Mouse (Mus musculus): ENCODE results near the gene Tmem88. TPM values are rescaled to one million over a fixed set of nuclear protein-coding genes. Genes with fewer than 3 reads are reported as not detected.

The Tmem88 gene
- total RNA-seq, 1 experiment = 23.9 TPM

DNA sequence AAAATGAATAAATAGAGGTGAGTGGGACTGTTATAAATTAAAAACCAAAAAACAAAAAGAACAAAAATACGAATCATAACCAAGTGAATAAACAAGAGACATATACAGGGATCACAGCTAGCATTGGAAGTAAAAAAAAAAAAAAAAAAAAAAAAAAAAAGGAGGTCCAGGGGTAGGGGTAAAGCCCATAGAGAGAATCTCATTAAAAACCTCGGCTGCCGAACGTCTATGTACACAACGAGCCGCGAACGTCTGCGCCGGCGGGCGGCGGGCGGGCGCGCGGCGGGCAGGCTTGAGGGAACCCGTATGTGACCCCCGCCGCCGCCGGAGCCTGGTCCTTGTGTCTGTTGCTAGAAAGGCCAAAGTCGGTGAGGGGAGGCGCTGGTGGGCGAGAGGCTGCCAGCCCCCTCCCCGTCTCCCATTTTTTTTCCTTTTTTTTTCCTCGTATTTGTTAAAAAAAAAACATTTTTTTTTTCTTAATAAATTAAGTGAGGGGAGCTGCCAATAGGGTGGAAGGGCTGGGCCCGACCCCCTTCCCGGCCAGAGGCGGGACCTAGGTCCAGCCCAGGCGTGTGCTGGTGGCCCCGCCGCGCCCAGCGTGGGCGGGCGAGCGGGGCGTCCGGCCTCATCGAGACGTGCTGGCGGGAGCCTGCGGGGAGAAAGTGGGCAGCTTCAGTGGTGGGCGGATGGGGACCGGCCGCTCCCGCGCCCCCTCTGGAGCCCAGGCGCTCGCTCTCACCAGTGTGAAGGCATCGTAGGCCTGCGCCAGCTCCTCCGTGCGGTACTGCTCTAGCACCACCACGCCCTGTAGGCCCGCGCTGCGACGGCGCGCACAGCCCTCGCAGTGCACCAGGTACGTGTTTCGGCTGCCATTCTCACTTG is 1.4 kb upstream of the Tmem88 start:
- Histone ChIP-seq H3K36me3 (ENCODE audit: control insufficient read depth, insufficient read depth, low read length, poor library complexity, severe bottlenecking) (peaks cover 23% of the 10 kb centered on the region; the same call in 1 of the 2 replicates), H3K4me1 (ENCODE audit: control insufficient read depth in 2 of 2, insufficient read depth in 2 of 2, low read length in 2 of 2, poor library complexity in 1 of 2) (peaks cover 0 to 13% of the 10 kb centered on the region in 2 experiments; a peak in 1 of 4 replicates), H3K4me3 (ENCODE audit: insufficient read depth in 1 of 2, low read depth in 1 of 2, low read length in 2 of 2, poor library complexity in 1 of 2, severe bottlenecking in 1 of 2) (peak overlapping the region; percentile 67 to 80), H3K9me3 (ENCODE audit: control insufficient read depth, insufficient read depth, low read depth, low read length) (no peaks in the 10 kb centered on the region), H3K27ac (ENCODE audit: insufficient read depth, low read depth, low read length, poor library complexity, severe bottlenecking) (no peak overlapping the region), H3K9ac (ENCODE audit: insufficient read depth, low read depth, low read length, poor library complexity, severe bottlenecking) (peak overlapping the region; percentile 64)
- in situ Hi-C loops (cut with MboI; ENCODE audit: low sequenced_read_pairs in 2 of 2, unreplicated experiment in 2 of 2) = no loop called here
- TF ChIP-seq CHD2 (IDR thresholded peaks at IDR 0.05; ENCODE audit: low read depth, low read length) (no peak), ZC3H11A (IDR thresholded peaks at IDR 0.05; ENCODE audit: borderline replicate concordance, low read depth, low read length) (no peak), ZNF384 (IDR thresholded peaks at IDR 0.05; ENCODE audit: low read depth, low read length) (peak; percentile 83)
- no peak for DNase-seq (ENCODE audit: low read depth, low spot score)

DNA sequence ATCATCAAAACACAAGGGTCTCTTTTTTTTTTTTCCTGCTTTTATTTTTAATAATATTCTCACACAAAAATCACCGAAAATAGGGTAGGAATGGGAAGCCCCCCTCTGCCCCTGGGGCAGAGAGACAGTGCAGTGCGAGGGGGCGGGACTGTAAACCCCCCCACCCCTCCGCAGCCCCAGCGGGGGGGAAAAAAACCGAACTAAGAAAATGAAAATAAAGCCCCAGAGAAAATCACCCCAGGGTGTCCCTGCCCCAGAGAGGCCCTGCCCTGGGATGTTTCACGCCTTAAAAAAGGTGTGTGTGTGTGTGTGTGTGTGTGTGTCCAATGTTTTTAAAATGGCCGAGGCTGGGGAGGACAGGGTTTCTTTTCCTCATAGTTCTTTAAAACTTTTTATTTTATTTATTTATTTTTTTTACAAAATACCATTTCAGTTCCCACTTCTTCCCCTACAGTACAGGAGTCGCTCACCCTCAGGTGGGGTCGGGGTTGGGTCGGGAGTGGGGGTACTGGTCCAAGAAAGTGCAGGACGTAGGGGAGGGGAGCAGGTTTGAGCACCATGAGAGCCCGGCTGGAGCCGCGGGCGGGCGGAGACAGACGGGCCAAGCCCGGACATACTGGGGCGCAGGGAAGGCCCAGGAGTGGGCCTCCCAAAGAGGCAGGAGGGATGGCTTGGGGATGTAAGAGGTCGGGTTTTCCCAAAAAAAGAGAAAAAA is 609 bp upstream of the Tmem88 start:
- H3K9ac ChIP-seq (ENCODE audit: insufficient read depth, low read depth, low read length, poor library complexity, severe bottlenecking) = no peak overlapping the region

DNA sequence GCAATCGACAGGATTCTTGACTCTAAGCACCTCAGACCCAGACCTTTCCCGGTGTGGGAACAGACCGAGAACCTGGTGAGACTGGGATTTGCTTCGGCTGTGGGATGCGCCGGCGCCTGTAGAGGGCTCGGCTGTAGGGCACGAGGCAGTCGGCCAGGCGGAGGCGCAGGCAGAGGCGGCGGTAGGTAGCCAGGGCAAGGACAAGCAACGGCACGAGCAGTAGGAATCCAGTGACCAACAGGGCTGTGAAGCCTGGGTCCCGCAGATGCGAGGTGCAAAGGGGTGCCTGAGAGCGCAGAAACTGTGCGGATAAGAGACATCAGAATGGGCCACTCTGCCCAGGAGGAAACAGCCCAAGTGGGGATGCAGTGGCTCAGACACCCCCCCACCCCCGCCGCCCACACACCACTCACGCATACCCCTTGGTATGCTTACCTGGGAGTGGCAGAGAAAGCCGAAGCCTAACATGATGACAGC is 415 bp downstream of the Tmem88 start:
- peak overlapping the region; percentile 81 for H3K9ac ChIP-seq (ENCODE audit: insufficient read depth, low read depth, low read length, poor library complexity, severe bottlenecking)
- no peak for DNase-seq (ENCODE audit: low read depth, low spot score)
- no peaks in the 10 kb centered on the region for H3K9me3 ChIP-seq (ENCODE audit: control insufficient read depth, insufficient read depth, low read depth, low read length)
- TF ChIP-seq HCFC1 (IDR thresholded peaks at IDR 0.05; ENCODE audit: borderline replicate concordance, insufficient read depth, low read length) = no peak
- TF ChIP-seq ZNF384 (IDR thresholded peaks at IDR 0.05; ENCODE audit: low read depth, low read length) = no peak
- no peak for TF ChIP-seq CHD2 (IDR thresholded peaks at IDR 0.05; ENCODE audit: low read depth, low read length)
- no peak for TF ChIP-seq MAFK (IDR thresholded peaks at IDR 0.05; ENCODE audit: insufficient read depth, low read depth, low read length)
- no peak for TF ChIP-seq ZC3H11A (IDR thresholded peaks at IDR 0.05; ENCODE audit: borderline replicate concordance, low read depth, low read length)
- H3K36me3 ChIP-seq (ENCODE audit: control insufficient read depth, insufficient read depth, low read length, poor library complexity, severe bottlenecking) = peaks cover 18% of the 10 kb centered on the region; the same call in 1 of the 2 replicates
- H3K27ac ChIP-seq (ENCODE audit: insufficient read depth, low read depth, low read length, poor library complexity, severe bottlenecking) = no peak overlapping the region
- peak overlapping the region; percentile 65 to 80 for H3K4me3 ChIP-seq (ENCODE audit: insufficient read depth in 1 of 2, low read depth in 1 of 2, low read length in 2 of 2, poor library complexity in 1 of 2, severe bottlenecking in 1 of 2)
- in situ Hi-C loops (cut with MboI; ENCODE audit: low sequenced_read_pairs in 2 of 2, unreplicated experiment in 2 of 2) = no loop called here
- H3K4me1 ChIP-seq (ENCODE audit: control insufficient read depth in 2 of 2, insufficient read depth in 2 of 2, low read length in 2 of 2, poor library complexity in 1 of 2) = peaks cover 0 to 9% of the 10 kb centered on the region in 2 experiments; a peak in 1 of 4 replicates

More for the DNA sequence above, 609 bp upstream of the Tmem88 start:
- no peak for DNase-seq (ENCODE audit: low read depth, low spot score)
- Histone ChIP-seq H3K36me3 (ENCODE audit: control insufficient read depth, insufficient read depth, low read length, poor library complexity, severe bottlenecking) (peaks cover 22% of the 10 kb centered on the region; the same call in 1 of the 2 replicates), H3K27ac (ENCODE audit: insufficient read depth, low read depth, low read length, poor library complexity, severe bottlenecking) (no peak overlapping the region), H3K4me3 (ENCODE audit: insufficient read depth in 1 of 2, low read depth in 1 of 2, low read length in 2 of 2, poor library complexity in 1 of 2, severe bottlenecking in 1 of 2) (peak overlapping the region; percentile 65 to 80), H3K9me3 (ENCODE audit: control insufficient read depth, insufficient read depth, low read depth, low read length) (no peaks in the 10 kb centered on the region), H3K4me1 (ENCODE audit: control insufficient read depth in 2 of 2, insufficient read depth in 2 of 2, low read length in 2 of 2, poor library complexity in 1 of 2) (peaks cover 0 to 9% of the 10 kb centered on the region in 2 experiments; a peak in 1 of 4 replicates)
- no peak for TF ChIP-seq CHD2 (IDR thresholded peaks at IDR 0.05; ENCODE audit: low read depth, low read length)
- no peak for TF ChIP-seq ZNF384 (IDR thresholded peaks at IDR 0.05; ENCODE audit: low read depth, low read length)
- TF ChIP-seq HCFC1 (IDR thresholded peaks at IDR 0.05; ENCODE audit: borderline replicate concordance, insufficient read depth, low read length) = no peak
- no peak for TF ChIP-seq MAFK (IDR thresholded peaks at IDR 0.05; ENCODE audit: insufficient read depth, low read depth, low read length)
- no peak for TF ChIP-seq ZC3H11A (IDR thresholded peaks at IDR 0.05; ENCODE audit: borderline replicate concordance, low read depth, low read length)
- in situ Hi-C loops (cut with MboI; ENCODE audit: low sequenced_read_pairs in 2 of 2, unreplicated experiment in 2 of 2) = no loop called here

DNA sequence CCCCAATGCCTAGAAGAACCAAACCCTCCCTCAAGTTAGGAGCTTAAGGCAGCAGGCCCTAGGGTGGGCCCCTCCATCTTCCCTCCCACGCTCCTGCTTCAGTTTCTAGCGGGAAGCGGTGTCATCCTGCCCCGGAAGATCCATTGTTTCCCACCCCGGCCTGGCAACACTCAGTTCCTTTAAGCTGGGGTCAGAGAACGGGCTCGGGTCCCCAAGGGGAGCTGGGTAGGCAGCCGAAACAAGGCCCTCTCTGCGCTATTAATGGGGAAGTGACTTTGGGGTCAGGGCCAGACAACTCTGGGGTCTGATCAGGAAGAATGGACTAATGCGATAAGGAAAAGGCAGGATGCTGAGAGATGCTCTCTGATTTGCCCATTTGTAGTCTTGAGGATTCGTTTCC is 1.3 kb downstream of the Tmem88 start:
- Histone ChIP-seq H3K36me3 (ENCODE audit: control insufficient read depth, insufficient read depth, low read length, poor library complexity, severe bottlenecking) (peaks cover 14% of the 10 kb centered on the region; the same call in 1 of the 2 replicates), H3K9ac (ENCODE audit: insufficient read depth, low read depth, low read length, poor library complexity, severe bottlenecking) (peak overlapping the region; percentile 97), H3K4me1 (ENCODE audit: control insufficient read depth in 2 of 2, insufficient read depth in 2 of 2, low read length in 2 of 2, poor library complexity in 1 of 2) (peaks cover 0 to 9% of the 10 kb centered on the region in 2 experiments; a peak in 1 of 4 replicates), H3K9me3 (ENCODE audit: control insufficient read depth, insufficient read depth, low read depth, low read length) (no peaks in the 10 kb centered on the region), H3K4me3 (ENCODE audit: insufficient read depth in 1 of 2, low read depth in 1 of 2, low read length in 2 of 2, poor library complexity in 1 of 2, severe bottlenecking in 1 of 2) (peak overlapping the region; percentile 80 to 91; a peak in 3 of 4 replicates), H3K27ac (ENCODE audit: insufficient read depth, low read depth, low read length, poor library complexity, severe bottlenecking) (no peak overlapping the region)
- in situ Hi-C loops (cut with MboI; ENCODE audit: low sequenced_read_pairs in 2 of 2, unreplicated experiment in 2 of 2) = no loop called here
- no peak for TF ChIP-seq ZNF384 (IDR thresholded peaks at IDR 0.05; ENCODE audit: low read depth, low read length)
- no peak for TF ChIP-seq CHD2 (IDR thresholded peaks at IDR 0.05; ENCODE audit: low read depth, low read length)
- TF ChIP-seq MAFK (IDR thresholded peaks at IDR 0.05; ENCODE audit: insufficient read depth, low read depth, low read length) = no peak
- no peak for TF ChIP-seq ZC3H11A (IDR thresholded peaks at IDR 0.05; ENCODE audit: borderline replicate concordance, low read depth, low read length)
- no peak for TF ChIP-seq HCFC1 (IDR thresholded peaks at IDR 0.05; ENCODE audit: borderline replicate concordance, insufficient read depth, low read length)
- no peak for DNase-seq (ENCODE audit: low read depth, low spot score)
